Mouse (Mus musculus) adrenal gland, adult 2 months (tissue): ENCODE measurements around the gene 4833439L19Rik. TPM values are rescaled to one million over a fixed set of nuclear protein-coding genes. Genes with fewer than 3 reads are reported as not detected.
"Not testable (repeated sequence)": the region's sequence is repeated elsewhere in the genome, so short reads cannot be mapped to it uniquely, and the experiment has no call there.

ENCODE experiments used
- DNase-seq: peaks from one replicate; pipeline ENCODE4 v3.0.0; 2021
- long read RNA-seq: library from polyadenylated mRNA; stranded (forward); transcript quantifications from one replicate; pipeline ENCODE4 v2.0.0, GENCODE M21; 2021
- polyA plus RNA-seq: library from polyadenylated mRNA; depleted of rRNA; stranded (reverse); fragments of >200 nt; gene quantifications from 2 replicates; pipeline ENCODE4 v1.2.3, GENCODE M21; 2012; rRNA removed
- total RNA-seq, 2 experiments: library from RNA; stranded (reverse); gene quantifications; 2 replicates each; pipeline ENCODE4 v1.2.3; 2021

The 4833439L19Rik gene
- 100 to 1,000 TPM; 185 to 194 TPM for total RNA-seq
- 156 and 161 TPM in 2 replicates for polyA plus RNA-seq
- long read RNA-seq, transcript 4833439L19Rik-209 (5 exons, 946 nt), result minor isoform, 13 of 259 reads
- long read RNA-seq, transcript 4833439L19Rik-208 (8 exons, 2,502 nt), result minor isoform, 15 of 259 reads
- long read RNA-seq, transcript 4833439L19Rik-201 (9 exons, 2,727 nt), result major isoform, 167 of 259 reads
- long read RNA-seq, partial matches to known transcripts, result 25 of 259 reads
- long read RNA-seq, other reads (novel, unspliced or antisense), result 39 of 259 reads

- DNase-seq, result peak; percentile 96
Measured at GRCm38 (mm10) chr13:54565201-54565581, at the start of gene 4833439L19Rik. Gene 4833439L19Rik, minus strand, starts transcription at chr13:54565435.

- DNase-seq, result not testable (repeated sequence)
Measured at GRCm38 (mm10) chr13:54613141-54613540, 47.9 kb upstream of the 4833439L19Rik start.

DNA sequence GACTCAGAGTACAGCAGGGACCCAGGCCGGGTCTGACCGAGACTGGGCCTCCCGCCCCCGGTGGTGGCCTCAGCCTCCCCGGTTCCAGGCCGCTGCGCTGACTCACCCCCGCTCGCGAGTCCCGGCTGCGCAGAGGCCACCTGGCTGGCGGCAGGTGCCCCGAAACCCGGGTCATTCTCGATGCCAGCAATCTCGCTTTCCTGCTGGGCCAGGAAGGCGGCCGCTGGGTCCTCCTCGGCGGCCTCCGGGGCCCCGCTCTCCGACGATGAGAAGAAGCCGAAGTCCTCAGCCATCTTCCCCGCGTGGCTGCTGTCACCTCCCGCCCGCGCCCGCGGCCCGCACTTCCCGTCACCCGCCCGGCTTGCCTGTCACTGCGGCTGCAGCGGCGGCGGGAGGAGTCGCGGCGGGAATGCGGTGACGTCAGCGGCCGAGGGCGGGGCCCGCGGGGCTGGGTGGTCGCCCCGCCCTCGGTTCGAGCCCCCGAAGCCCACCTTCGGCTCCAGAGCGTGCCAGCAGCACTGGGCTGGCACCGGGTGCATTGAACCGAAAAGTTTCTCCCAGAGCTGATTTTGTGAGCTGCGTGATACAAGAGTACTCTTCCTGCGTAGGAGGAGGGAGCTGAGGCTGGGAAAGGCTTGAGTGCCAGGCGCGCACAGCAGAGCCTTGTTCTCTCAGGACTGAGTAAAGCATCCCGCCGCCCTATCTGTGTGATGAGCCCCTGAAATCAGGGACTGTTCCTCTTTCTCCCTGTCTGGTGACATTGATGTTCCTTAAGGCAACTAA is 45.9 kb upstream of the 4833439L19Rik start, which contains the start of gene Cltb:
Gene Cltb, minus strand, starts transcription at position 373 of the 783 bp plus-strand sequence.
- DNase-seq, result peak; percentile 94

- no peak for DNase-seq
Measured at GRCm38 (mm10) chr13:54610613-54610971, 45.4 kb upstream of the 4833439L19Rik start.

DNA sequence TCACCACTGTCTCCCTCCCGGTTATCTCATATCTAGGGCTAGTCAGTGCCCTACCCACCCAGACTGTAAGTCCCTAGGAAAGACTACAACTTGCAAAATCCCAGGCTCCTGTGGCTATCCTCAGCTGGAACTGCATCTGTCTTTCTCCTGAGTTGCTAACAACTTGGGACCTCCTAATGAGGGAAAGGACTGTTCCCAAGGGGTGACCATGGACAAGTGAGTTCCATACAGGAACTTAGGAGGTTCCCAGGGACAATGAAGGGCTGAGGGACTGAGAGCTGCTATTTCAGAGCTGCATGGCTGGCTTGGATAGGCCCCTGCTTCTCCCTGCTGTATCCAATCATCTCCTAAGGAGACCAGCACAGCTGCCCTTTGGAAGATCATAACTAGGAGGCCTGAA is 44.1 kb upstream of the 4833439L19Rik start:
- DNase-seq, result no peak

- peak; percentile 32 for DNase-seq
Measured at GRCm38 (mm10) chr13:54608666-54609065, 43.4 kb upstream of the 4833439L19Rik start.

DNA sequence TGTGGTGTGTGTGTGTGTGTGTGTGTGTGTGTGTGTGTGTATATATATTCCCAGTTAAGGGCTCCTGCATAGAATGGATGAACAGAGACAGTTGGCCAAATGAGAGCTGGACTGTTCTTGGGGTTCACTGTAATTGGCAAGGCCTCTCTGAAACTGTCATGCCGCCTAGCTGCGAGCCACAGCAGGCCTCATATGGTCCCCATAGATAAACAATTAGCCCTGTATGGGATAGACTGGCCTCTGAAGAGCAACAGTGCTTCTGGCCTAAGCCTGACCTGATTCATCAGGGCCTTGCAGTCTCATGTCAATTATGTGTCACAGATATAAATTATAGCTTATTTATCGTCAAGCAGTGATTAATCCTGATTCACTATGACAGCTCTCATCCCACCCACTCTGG is 42.8 kb upstream of the 4833439L19Rik start:
- no peak for DNase-seq

DNA sequence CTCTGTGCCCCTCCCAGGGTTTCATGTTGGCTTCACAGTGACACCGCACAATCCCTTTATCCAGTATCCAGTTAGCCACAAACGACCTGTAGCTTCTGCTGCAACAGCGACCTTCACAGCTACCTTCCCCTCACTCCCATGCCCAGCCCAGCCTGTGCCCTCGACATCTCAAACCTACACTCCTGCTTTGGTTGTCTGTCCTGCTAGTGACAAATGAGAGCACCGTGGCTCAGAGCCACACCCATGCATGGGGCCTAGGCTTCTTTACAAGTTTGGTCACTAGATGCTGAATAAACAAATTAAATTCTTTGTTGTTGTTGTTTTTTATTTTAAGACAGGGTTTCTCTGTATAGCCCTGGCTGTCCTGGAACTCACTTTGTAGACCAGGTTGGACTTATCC is 42.0 kb upstream of the 4833439L19Rik start:
- no peak for DNase-seq

DNA sequence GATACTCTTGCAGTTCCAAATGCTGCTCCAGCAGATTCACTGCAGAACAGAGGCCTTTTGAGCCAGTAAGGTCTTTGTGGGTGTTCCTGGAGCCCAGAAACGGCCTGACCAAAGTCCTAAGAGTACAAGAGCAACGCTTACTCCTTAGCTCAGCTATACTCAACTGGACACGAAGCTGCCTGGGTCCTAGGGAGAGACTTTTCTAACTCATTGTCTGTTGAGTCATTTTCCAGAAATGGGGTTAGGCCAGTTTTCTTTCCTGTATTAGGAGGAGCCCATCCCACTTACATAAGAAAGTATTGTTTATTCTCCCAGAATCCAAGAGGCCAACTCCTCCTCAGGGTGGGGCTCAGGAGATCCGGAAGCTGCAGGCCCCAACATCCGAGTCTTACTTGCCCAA is 40.2 kb upstream of the 4833439L19Rik start:
- DNase-seq, result no peak

DNA sequence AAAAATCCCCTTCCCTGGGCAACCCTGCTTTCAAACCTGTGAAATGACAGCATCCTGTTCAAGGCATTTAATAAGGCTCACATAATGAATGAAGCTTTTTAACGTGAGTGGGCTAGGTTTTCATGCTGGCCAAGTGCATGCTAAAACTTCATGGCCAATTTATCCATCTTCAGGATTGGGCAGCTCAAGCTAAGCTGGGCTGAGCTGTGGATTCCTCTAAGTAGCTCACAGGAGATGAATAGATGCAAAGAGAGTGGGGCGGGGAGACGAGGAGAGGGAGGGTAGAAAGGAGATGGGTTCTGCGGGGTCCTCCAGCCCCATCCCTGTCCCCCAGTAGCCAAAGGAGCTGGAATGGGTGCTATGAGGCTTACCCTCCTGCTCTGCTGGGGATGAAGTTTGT is 39.0 kb upstream of the 4833439L19Rik start:
- no peak for DNase-seq

- no peak for DNase-seq
Measured at GRCm38 (mm10) chr13:54603501-54603900, 38.3 kb upstream of the 4833439L19Rik start.

- no peak for DNase-seq
Measured at GRCm38 (mm10) chr13:54602639-54603111, 37.4 kb upstream of the 4833439L19Rik start.

DNA sequence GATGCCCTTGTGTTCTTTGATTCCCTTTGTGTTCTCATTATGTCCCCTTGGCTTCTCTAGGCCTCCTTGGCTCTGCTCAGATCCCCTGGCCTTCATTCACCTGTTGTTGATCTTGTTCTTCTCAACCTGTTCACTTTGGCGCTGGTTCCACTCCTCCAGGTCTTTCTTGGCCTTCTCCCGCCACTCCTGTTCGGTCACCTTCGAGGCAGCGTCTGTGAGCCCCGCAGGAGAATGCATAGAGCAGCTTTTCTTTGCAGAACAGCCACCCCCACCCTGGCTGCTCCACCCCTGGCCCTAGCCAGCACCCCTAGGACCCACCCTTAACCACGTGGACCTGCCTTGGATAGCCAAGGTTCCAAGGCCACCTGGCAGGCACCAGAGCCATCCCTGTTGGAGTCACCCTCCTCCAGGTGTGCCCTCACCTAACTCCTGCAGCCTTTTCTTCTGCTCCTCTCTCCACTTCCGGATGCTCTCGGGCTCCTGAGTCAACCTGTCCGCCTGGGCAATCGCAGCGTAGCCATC is 33.4 kb upstream of the 4833439L19Rik start:
- DNase-seq, result no peak

DNA sequence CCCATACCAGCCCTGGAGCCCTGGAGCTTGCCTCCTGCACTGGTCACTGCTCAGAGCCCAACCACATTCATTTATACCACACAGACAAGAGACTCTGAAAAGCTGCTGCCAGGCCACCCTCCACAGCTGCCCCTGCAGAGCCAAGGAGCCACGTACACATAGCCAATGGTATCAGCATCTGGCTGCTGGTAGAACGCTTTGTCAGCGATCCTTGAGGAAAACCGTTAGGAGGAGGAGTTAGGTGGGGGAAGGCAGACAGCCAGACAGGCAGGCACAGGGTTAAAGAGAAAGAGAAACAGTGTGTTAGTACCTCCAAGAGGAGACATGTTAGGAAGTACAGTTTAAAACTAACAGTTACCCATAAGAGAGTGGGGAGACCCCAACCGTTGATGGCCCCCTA is 31.6 kb upstream of the 4833439L19Rik start:
- no peak for DNase-seq

DNA sequence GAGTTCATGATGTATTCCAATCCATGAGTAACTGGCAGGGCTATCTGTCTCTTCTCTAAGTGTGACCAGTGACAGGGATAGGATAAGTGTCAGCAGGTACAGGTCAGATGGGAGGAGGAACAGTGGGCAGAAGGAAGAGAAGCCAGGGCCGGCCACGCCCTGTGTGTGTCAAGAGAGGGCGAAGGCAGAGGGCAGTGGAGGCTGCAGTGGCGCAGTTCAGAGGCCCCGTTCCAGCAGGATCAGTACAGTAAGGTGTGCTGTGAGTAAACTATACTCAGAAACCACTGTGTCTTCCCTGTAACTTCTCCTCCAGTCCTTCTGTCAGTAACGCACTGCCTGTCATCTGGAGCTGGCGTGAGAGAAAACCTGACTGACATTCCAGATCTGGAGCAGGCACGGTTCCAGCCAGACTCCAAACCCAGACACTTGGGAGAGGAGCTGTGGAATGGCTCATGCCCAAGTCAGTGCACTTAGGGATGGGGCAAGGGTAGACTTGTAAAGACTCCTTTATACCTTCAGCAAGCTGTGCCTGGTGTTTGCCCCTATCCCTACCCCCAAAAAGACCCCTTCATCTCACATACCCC is 31.0 kb upstream of the 4833439L19Rik start:
- no peak for DNase-seq

- no peak for DNase-seq
Measured at GRCm38 (mm10) chr13:54593617-54594016, 28.4 kb upstream of the 4833439L19Rik start.

DNA sequence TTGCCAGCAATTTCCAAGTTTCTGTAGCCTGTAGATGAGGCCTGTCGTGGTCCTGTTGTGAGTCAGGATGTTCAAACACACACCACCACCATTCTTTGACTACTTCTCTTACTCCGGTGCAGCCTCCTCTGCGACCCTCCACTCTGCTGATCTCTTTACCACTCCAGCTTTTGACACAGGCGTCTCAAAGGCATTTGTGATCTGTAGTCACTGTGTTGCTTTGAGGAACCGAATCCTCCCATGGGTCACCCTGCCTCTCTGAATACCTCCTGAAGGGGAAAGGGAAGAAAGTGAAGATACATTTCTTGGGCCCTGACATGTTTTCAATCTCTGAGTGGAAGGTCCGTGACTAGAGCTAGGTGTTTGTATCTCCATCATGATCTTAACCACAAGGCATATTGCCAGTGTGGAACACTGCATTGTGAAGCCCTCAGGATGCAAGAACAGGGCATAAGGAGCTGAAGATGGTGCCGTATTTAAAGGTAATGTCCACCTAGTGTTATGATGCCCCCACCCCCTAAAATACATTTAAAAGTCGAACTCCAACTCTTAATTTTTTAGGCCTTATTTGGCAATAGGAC is 26.6 kb upstream of the 4833439L19Rik start:
- DNase-seq, result no peak

- DNase-seq, result peak; percentile 98
Measured at GRCm38 (mm10) chr13:54589996-54590951, 25.0 kb upstream of the 4833439L19Rik start, which contains the start of the genes Nop16 and Higd2a. Gene Nop16, minus strand, starts transcription at chr13:54590090. Gene Higd2a, plus strand, starts transcription at chr13:54590207.

GRCm38 (mm10) chr13:54589414-54589995 is 24.3 kb upstream of the 4833439L19Rik start:
- no peak for DNase-seq

DNA sequence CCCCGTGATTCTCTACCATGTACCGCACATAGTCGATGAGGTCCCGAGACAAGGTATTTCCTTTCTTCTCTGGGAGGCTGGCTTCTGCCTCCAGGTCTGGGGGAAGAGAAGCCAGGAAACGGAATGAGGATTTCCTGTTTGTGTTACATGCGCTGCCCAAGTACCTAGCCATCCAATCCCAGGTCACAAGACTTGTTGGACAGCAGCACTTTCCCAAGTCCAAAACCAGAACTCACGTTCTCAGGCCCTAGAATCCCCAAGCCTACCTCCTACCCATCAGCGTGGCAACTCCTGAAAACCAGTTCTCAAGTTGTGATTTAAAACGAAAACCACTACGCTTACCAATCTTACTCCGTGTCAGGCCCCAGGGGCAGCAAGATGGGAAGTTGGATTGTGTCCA is 20.6 kb upstream of the 4833439L19Rik start:
- DNase-seq, result no peak

- no peak for DNase-seq
Measured at GRCm38 (mm10) chr13:54582860-54583259, 17.6 kb upstream of the 4833439L19Rik start.
